Mouse (Mus musculus): ENCODE measurements around the gene Itga6. TPM values are rescaled to one million over a fixed set of nuclear protein-coding genes. Genes with fewer than 3 reads are reported as not detected.

Gene Itga6
- 3.8 and 6.6 TPM in 2 replicates for polyA plus RNA-seq (2012; ENCODE audit: low replicate concordance)

DNA sequence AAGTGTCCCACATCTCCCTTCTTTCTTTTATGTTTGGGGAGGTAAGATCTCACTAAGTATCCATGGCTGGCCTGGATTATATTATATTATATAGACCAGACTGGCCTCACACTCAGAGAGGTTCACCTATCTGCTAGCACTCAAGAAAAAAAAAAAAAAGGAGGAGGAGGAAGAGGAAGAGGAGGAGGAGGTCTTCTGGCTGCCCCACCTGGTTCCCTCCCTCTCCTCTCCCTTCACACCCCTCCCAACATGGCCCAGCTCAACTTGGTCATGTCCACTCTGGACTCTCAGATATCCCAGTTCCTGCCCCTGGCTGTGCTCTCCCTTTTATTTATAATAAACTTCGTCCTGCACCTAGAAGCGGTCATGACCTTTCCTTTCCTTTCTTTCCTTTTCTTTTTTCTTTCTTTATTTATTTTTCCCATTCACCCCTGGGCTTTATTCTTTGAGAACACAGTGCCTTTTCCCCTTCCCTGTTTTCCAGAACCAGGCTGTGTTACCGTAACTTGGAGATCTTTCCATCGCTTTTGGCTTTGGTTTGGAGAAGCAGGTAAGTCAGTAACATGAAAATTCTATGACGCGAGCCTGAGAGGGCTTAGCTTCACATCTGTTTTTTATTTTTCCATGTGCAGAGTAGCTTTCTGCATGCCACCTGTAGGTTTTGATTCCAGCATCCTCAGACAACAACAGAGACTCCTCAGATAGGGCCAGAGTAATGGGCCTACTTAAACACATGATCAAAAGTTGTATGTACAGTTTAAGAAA is at the start of gene Itga6:
Gene Itga6 (plus strand): TSS at position 7 of the 765 bp plus-strand sequence.

DNA sequence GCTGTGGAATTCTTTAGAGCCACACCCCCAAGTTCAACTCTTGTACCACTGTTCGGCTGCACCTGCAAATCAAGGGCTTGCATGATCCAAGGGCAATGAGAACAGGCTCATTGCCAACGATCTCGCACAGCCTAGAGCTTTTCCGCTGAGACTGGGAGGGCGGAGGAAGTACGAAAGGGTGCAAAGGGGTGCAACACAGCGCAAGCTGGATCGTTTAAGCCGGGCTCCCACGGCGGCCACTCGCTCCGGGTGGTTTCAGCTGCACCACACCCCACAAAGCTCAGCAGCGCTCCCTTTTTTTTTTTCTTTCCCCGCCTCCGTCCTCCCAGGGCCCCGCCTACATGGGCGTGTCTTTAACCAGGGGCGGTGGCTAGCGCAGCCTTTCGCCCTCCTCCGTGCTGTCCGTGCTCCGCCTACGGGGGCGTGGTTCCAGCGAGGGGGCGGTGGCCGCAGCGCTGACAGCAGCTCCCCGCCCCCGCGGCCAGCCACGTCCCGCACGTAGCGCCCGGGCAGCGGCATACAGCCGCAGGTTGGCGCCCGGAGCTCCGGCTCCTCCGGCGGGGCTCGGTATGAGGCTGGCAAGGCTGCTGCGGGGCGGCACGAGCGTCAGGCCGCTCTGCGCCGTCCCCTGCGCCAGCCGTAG is 127.5 kb downstream of the Itga6 start, which contains the start of gene Pdk1:
Gene Pdk1 (plus strand): TSS at position 424 of the 643 bp plus-strand sequence.

Other genes starting within 250 kb of the Itga6 start
- gene Dlx1, start 217.5 kb upstream of the Itga6 start, polyA plus RNA-seq (2012; ENCODE audit: low replicate concordance): 0.08 and 0.71 TPM in 2 replicates
- gene Dlx2, start 198.9 kb upstream of the Itga6 start, polyA plus RNA-seq (2012; ENCODE audit: low replicate concordance): not detected in 2 replicates
- 0.55 and 1.7 TPM in 2 replicates for gene Pdk1, start 127.6 kb downstream of the Itga6 start, polyA plus RNA-seq (2012; ENCODE audit: low replicate concordance)
- gene Rapgef4, start 235.6 kb downstream of the Itga6 start, polyA plus RNA-seq (2012; ENCODE audit: low replicate concordance): 0.39 and 0.60 TPM in 2 replicates